Comparison of ENCODE assay signal across 9 mouse cellular contexts in the genomic region with DNA sequence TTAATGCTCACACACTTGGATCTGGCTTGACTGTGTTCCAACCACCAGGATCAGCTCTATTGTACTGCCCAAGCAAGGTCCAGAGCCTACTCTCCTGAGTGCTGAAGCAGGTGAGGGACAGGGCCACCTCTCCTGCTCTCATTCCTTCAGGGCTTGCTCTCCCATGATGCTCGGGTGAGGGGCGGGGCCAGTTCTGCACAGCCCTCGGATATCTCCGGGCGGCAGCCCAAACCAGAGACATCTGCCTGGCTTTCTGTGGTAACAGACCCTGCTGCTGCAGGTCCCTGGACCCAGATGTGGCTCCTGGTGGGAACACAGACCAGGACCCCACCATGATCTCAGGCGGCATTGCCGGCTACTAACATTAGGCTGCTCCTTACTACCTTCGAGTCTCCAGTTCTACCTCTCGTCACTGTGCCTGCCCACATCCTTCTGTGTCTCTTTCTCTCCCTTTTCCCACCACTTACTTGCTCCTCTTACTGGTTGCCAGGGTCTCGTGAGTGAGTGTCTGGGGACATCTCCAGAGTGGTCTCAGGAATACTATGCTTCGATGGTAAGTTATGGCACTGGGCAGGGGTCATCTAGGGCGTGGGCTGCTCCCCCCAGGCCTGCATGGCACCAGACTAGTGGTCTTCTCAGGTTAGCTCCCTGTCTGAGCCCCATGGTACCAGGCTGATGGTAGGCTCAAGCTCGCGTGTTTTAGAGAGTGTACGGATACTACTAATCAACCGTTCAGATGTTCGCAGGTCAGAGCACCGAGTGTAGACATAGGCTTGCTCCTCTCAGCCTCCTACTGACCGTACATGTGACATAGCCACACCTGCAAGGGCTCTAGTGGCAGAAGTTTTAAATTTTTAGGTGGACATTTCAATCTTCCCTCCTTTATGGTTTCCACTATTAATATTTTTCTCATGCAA. TPM values are rescaled to one million over a fixed set of nuclear protein-coding genes. Genes with fewer than 3 reads are reported as not detected.
DNase-seq lines count a peak whose midpoint lies in the region; ATAC-seq and TF ChIP-seq lines count a peak whose summit lies in the region.
"Had no signal": no experiment of that assay in that cellular context is flagged by ENCODE, and none has a peak within 500 bp of the region (broad histone marks: within the 10 kb centered on the region; RNA-seq: fewer than 3 reads in every experiment).

No protein-coding gene starts in this region.

- peak; percentile 12 for DNase-seq in kidney, adult 18-20 months
- DNase-seq in kidney, adult 9 months: no peak
- peak; percentile 45 for DNase-seq in G1E (ENCODE audit: low spot score)
- no peak for DNase-seq in left cerebral cortex, postnatal 25 days (ENCODE audit: low spot score in 2 of 2)
- no peak for DNase-seq in layer of hippocampus, adult 9-10 months (ENCODE audit: low spot score)
- DNase-seq in urinary bladder, postnatal 25 days (ENCODE audit: low spot score): no peak

- H3K27me3 ChIP-seq in G1E (ENCODE audit: insufficient read depth, low read length): no peaks in the 10 kb centered on the region
- no peaks in the 10 kb centered on the region for H3K27me3 ChIP-seq in erythroblast, embryonic 14.5 days (ENCODE audit: control insufficient read depth)
- H3K27me3 ChIP-seq: lung, embryonic 15.5 days had no signal

- ATAC-seq in G1E (ENCODE audit: extremely low read depth, insufficient number of reproducible peaks, low FRiP score, poor library complexity, severe bottlenecking): peak; percentile 84
- 0 out of 2 replicates have a peak, but pooled peaks have one; percentile 8 for ATAC-seq in monocyte, adult 5-6 weeks (replicated peaks; ENCODE audit: insufficient number of reproducible peaks, low FRiP score, low TSS enrichment, poor library complexity, severe bottlenecking)

- no peak for TF ChIP-seq CTCF in G1E (IDR thresholded peaks at IDR 0.05; ENCODE audit: low read depth, low read length)

- no peaks in the 10 kb centered on the region for H3K9me3 ChIP-seq in G1E (replicated peaks)
- H3K9me3 ChIP-seq in erythroblast, embryonic 14.5 days (ENCODE audit: control insufficient read depth, low read length): no peaks in the 10 kb centered on the region
- H3K9me3 ChIP-seq: lung, embryonic 15.5 days had no signal

- intact Hi-C loops in left cerebral cortex, postnatal 25 days (cut with DNase I): no loop called here

- peaks cover 27% of the 10 kb centered on the region for H3K4me1 ChIP-seq in G1E (ENCODE audit: insufficient read depth, low read depth, low read length)
- H3K4me1 ChIP-seq in erythroblast, embryonic 14.5 days (ENCODE audit: control insufficient read depth): peaks cover 18% of the 10 kb centered on the region

- H3K36me3 ChIP-seq in G1E (replicated peaks): peaks cover 22% of the 10 kb centered on the region
- H3K36me3 ChIP-seq in erythroblast, embryonic 14.5 days (ENCODE audit: control insufficient read depth): no peaks in the 10 kb centered on the region; the same call in 1 of the 2 replicates
- H3K36me3 ChIP-seq: lung, embryonic 15.5 days had no signal

- peak overlapping the region; percentile 69 for H3K4me3 ChIP-seq in G1E (ENCODE audit: low read depth, low read length)
- peak overlapping the region; percentile 61 for H3K4me3 ChIP-seq in erythroblast, embryonic 14.5 days (replicated peaks)
- H3K4me3 ChIP-seq: lung, embryonic 15.5 days had no signal

RNA-seq across cellular contexts. Expression of gene Rbl2, which starts 9.0 kb away (rescaled TPM):
- 79.5 and 84.0 TPM in 2 replicates for total RNA-seq in G1E (2014; fragmentation: Nextera tagmentation)
- 41.9 and 46.2 TPM in 2 replicates for total RNA-seq in G1E (2017)
- polyA plus RNA-seq in G1E (2012): 4.9 and 5.3 TPM in 2 replicates
- 0.13 and 0.19 TPM in 2 replicates for polyA plus RNA-seq in erythroblast, embryonic 14.5 days (2012)
- total RNA-seq in monocyte, adult 5-6 weeks (2017): 90.9 to 162 TPM (median 105 TPM) in 3 replicates
- 10 to 100 TPM; 35.7 to 37.1 TPM for total RNA-seq in left cerebral cortex, postnatal 25 days (2021)

Comparison
In these comparisons a context has a peak if more than half of its experiments do, and no peak if none do; other contexts are left out.
1. DNase-seq: peak in kidney, adult 18-20 months (single experiment) and G1E (single experiment); none in kidney, adult 9 months (single experiment), left cerebral cortex, postnatal 25 days (0 of 2), layer of hippocampus, adult 9-10 months (single experiment) and urinary bladder, postnatal 25 days (single experiment).